Mouse (Mus musculus): Measurements from ENCODE around the gene Proca1. TPM values are rescaled to one million over a fixed set of nuclear protein-coding genes. Genes with fewer than 3 reads are reported as not detected.
A peak's percentile ranks its signal among the peaks of the same experiment; 100 is the strongest.

Gene Proca1
- polyA plus RNA-seq, 1 experiment from 2014 or later = 1.9 TPM

GRCm38 (mm10) chr11:78245261-78245626, 52.1 kb downstream of the Proca1 start:
- peaks cover 33% of the 10 kb centered on the region for H3K4me1 ChIP-seq (replicated peaks)
- peak overlapping the region; percentile 92 for H3K4me3 ChIP-seq (replicated peaks)
- H3K27me3 ChIP-seq = no peaks in the 10 kb centered on the region
- H3K4me2 ChIP-seq = peak overlapping the region; percentile 73
- WGBS = under 1% methylated on average over 19 of the region's 19 CpGs
- H3K9me3 ChIP-seq = no peaks in the 10 kb centered on the region
- peak overlapping the region; percentile 87 for H3K27ac ChIP-seq
- peaks cover 11% of the 10 kb centered on the region for H3K36me3 ChIP-seq
- peak overlapping the region; percentile 90 for H3K9ac ChIP-seq (replicated peaks)
- peak; percentile 60 for ATAC-seq (ENCODE audit: insufficient number of reproducible peaks, insufficient read depth, low FRiP score, low TSS enrichment, low read depth)

- Histone ChIP-seq H3K27ac (peak within 1 kb of the TSS; percentile 87), H3K9me3 (no peaks in the 10 kb centered on the region), H3K36me3 (peaks cover 11% of the 10 kb centered on the region), H3K9ac (replicated peaks) (peak within 1 kb of the TSS; percentile 90), H3K27me3 (no peaks in the 10 kb centered on the region), H3K4me2 (peak within 1 kb of the TSS; percentile 73), H3K4me1 (replicated peaks) (peaks cover 33% of the 10 kb centered on the region), H3K4me3 (replicated peaks) (peak within 1 kb of the TSS; percentile 92)
- under 1% methylated on average over 50 of the region's 50 CpGs for WGBS
- ATAC-seq (ENCODE audit: insufficient number of reproducible peaks, insufficient read depth, low FRiP score, low TSS enrichment, low read depth) = peak; percentile 90
These were observed 52.6 kb downstream of the Proca1 start, which contains the start of the genes Sdf2 and Supt6 for GRCm38 (mm10) chr11:78245627-78246317. TSS of gene Sdf2 (plus strand) at chr11:78245746. TSS of gene Supt6 (minus strand) at chr11:78245987.

- Histone ChIP-seq H3K36me3 (peaks cover 17% of the 10 kb centered on the region), H3K4me2 (peak overlapping the region; percentile 73), H3K27ac (no peak overlapping the region; the same call in 1 of the 2 replicates), H3K4me3 (replicated peaks) (peak overlapping the region; percentile 92), H3K27me3 (no peaks in the 10 kb centered on the region), H3K9ac (replicated peaks) (peak overlapping the region; percentile 90; the same call in 1 of the 2 replicates), H3K4me1 (replicated peaks) (peaks cover 33% of the 10 kb centered on the region), H3K9me3 (no peaks in the 10 kb centered on the region)
- 36% methylated on average over 7 of the region's 7 CpGs for WGBS
- ATAC-seq (ENCODE audit: insufficient number of reproducible peaks, insufficient read depth, low FRiP score, low TSS enrichment, low read depth) = no peak
These were observed 53.3 kb downstream of the Proca1 start for GRCm38 (mm10) chr11:78246318-78247011.

GRCm38 (mm10) chr11:78247012-78247348, 53.8 kb downstream of the Proca1 start:
- peaks cover 22% of the 10 kb centered on the region for H3K36me3 ChIP-seq
- H3K4me2 ChIP-seq = peak overlapping the region; percentile 73
- no peaks in the 10 kb centered on the region for H3K9me3 ChIP-seq
- ATAC-seq (ENCODE audit: insufficient number of reproducible peaks, insufficient read depth, low FRiP score, low TSS enrichment, low read depth) = no peak
- peaks cover 33% of the 10 kb centered on the region for H3K4me1 ChIP-seq (replicated peaks)
- 56% methylated on average over 3 of the region's 3 CpGs for WGBS
- H3K27me3 ChIP-seq = no peaks in the 10 kb centered on the region
- no peak overlapping the region for H3K9ac ChIP-seq (replicated peaks)
- H3K4me3 ChIP-seq (replicated peaks) = peak overlapping the region; percentile 92; the same call in 1 of the 2 replicates
- H3K27ac ChIP-seq = no peak overlapping the region

GRCm38 (mm10) chr11:78247727-78248140, 54.5 kb downstream of the Proca1 start:
- Histone ChIP-seq H3K36me3 (peaks cover 29% of the 10 kb centered on the region), H3K4me1 (replicated peaks) (peaks cover 33% of the 10 kb centered on the region), H3K27me3 (no peaks in the 10 kb centered on the region), H3K4me2 (peak overlapping the region; percentile 8), H3K4me3 (replicated peaks) (0 out of 2 replicates have a peak overlapping the region, but pooled peaks have one; percentile 6), H3K9me3 (no peaks in the 10 kb centered on the region), H3K27ac (no peak overlapping the region), H3K9ac (replicated peaks) (no peak overlapping the region)
- 65% methylated on average over 4 of the region's 4 CpGs for WGBS
- ATAC-seq (ENCODE audit: insufficient number of reproducible peaks, insufficient read depth, low FRiP score, low TSS enrichment, low read depth) = no peak

Small RNAs within 50 kb of the gene (microRNA-seq; reads per million reads assigned to microRNA genes)
- gene Mir7653 = 0.70 reads per million

Other genes starting within 250 kb of the Proca1 start
- 26.8 and 27.7 TPM in 2 replicates for gene Phf12, start 210.6 kb upstream of the Proca1 start, polyA plus RNA-seq (2016; fragmentation: Nextera tagmentation; extraction: Ambion mirVana)
- gene Dhrs13, start 161.1 kb upstream of the Proca1 start, polyA plus RNA-seq (2016; fragmentation: Nextera tagmentation; extraction: Ambion mirVana) = 19.0 and 20.4 TPM in 2 replicates
- 49.5 and 52.0 TPM in 2 replicates for gene Flot2, start 155.5 kb upstream of the Proca1 start, polyA plus RNA-seq (2016; fragmentation: Nextera tagmentation; extraction: Ambion mirVana)
- gene Eral1, start 113.0 kb upstream of the Proca1 start, polyA plus RNA-seq (2016; fragmentation: Nextera tagmentation; extraction: Ambion mirVana) = 39.2 and 41.0 TPM in 2 replicates
- gene Fam222b, start 98.7 kb upstream of the Proca1 start, polyA plus RNA-seq (2016; fragmentation: Nextera tagmentation; extraction: Ambion mirVana) = 12.7 and 14.5 TPM in 2 replicates
- gene Traf4, start 27.8 kb upstream of the Proca1 start, polyA plus RNA-seq (2016; fragmentation: Nextera tagmentation; extraction: Ambion mirVana) = 115 and 128 TPM in 2 replicates
- 18.3 and 20.4 TPM in 2 replicates for gene Nek8, start 16.7 kb upstream of the Proca1 start, polyA plus RNA-seq (2016; fragmentation: Nextera tagmentation; extraction: Ambion mirVana)
- 11.6 and 11.9 TPM in 2 replicates for gene Tlcd1, start 16.7 kb upstream of the Proca1 start, polyA plus RNA-seq (2016; fragmentation: Nextera tagmentation; extraction: Ambion mirVana)
- gene Rpl23a, start 9.8 kb upstream of the Proca1 start, polyA plus RNA-seq (2016; fragmentation: Nextera tagmentation; extraction: Ambion mirVana) = 1,381 and 1,432 TPM in 2 replicates
- gene Rab34, start 5.0 kb upstream of the Proca1 start, polyA plus RNA-seq (2016; fragmentation: Nextera tagmentation; extraction: Ambion mirVana) = 149 and 157 TPM in 2 replicates
- 49.5 and 54.8 TPM in 2 replicates for gene Sdf2, start 52.4 kb downstream of the Proca1 start, polyA plus RNA-seq (2016; fragmentation: Nextera tagmentation; extraction: Ambion mirVana)
- gene Supt6, start 52.6 kb downstream of the Proca1 start, polyA plus RNA-seq (2016; fragmentation: Nextera tagmentation; extraction: Ambion mirVana) = 36.8 and 42.2 TPM in 2 replicates
- 79.1 and 81.8 TPM in 2 replicates for gene 2610507B11Rik, start 68.4 kb downstream of the Proca1 start, polyA plus RNA-seq (2016; fragmentation: Nextera tagmentation; extraction: Ambion mirVana)
- 0.26 and 0.28 TPM in 2 replicates for gene BC030499, start 97.4 kb downstream of the Proca1 start, polyA plus RNA-seq (2016; fragmentation: Nextera tagmentation; extraction: Ambion mirVana)
- 55.3 and 63.6 TPM in 2 replicates for gene Spag5, start 108.1 kb downstream of the Proca1 start, polyA plus RNA-seq (2016; fragmentation: Nextera tagmentation; extraction: Ambion mirVana)
- 4.0 and 5.0 TPM in 2 replicates for gene Aldoc, start 129.6 kb downstream of the Proca1 start, polyA plus RNA-seq (2016; fragmentation: Nextera tagmentation; extraction: Ambion mirVana)
- gene Pigs, start 135.0 kb downstream of the Proca1 start, polyA plus RNA-seq (2016; fragmentation: Nextera tagmentation; extraction: Ambion mirVana) = 68.8 and 72.5 TPM in 2 replicates
- gene Unc119, start 150.1 kb downstream of the Proca1 start, polyA plus RNA-seq (2016; fragmentation: Nextera tagmentation; extraction: Ambion mirVana) = 94.8 and 96.3 TPM in 2 replicates
- not detected in 2 replicates for gene Foxn1, start 193.2 kb downstream of the Proca1 start, polyA plus RNA-seq (2016; fragmentation: Nextera tagmentation; extraction: Ambion mirVana)
- not detected in 2 replicates for gene Slc13a2, start 228.8 kb downstream of the Proca1 start, polyA plus RNA-seq (2016; fragmentation: Nextera tagmentation; extraction: Ambion mirVana)